Mouse (Mus musculus) yolk sac, embryonic 10.5 days (tissue): ENCODE results near the gene Ush1g.

Source experiments
- DNase-seq: peaks from one replicate; pipeline ENCODE4 v3.0.0-alpha.2; 2017; ENCODE audit warnings: low spot score

Ush1g gene

GRCm38 (mm10) chr11:115289885-115290284 is 32.0 kb downstream of the Ush1g start:
- no peak for DNase-seq

- no peak for DNase-seq
These were observed 33.5 kb downstream of the Ush1g start for GRCm38 (mm10) chr11:115288305-115288704.

- DNase-seq, result no peak
These were observed 34.5 kb downstream of the Ush1g start for GRCm38 (mm10) chr11:115287386-115287785.

- no peak for DNase-seq
These were observed 35.4 kb downstream of the Ush1g start for GRCm38 (mm10) chr11:115286201-115286993.

GRCm38 (mm10) chr11:115285282-115285681 is 36.6 kb downstream of the Ush1g start:
- DNase-seq, result no peak

GRCm38 (mm10) chr11:115283891-115284620 is 37.8 kb downstream of the Ush1g start:
- no peak for DNase-seq

GRCm38 (mm10) chr11:115283486-115283765 is 38.4 kb downstream of the Ush1g start:
- no peak for DNase-seq

- DNase-seq, result no peak
These were observed 38.9 kb downstream of the Ush1g start for GRCm38 (mm10) chr11:115282723-115283485.

- no peak for DNase-seq
These were observed 39.5 kb downstream of the Ush1g start for GRCm38 (mm10) chr11:115282295-115282694.

GRCm38 (mm10) chr11:115279726-115280125 is 42.1 kb downstream of the Ush1g start:
- DNase-seq, result no peak

- no peak for DNase-seq
These were observed 43.7 kb downstream of the Ush1g start for GRCm38 (mm10) chr11:115278176-115278575.

- DNase-seq, result no peak
These were observed 44.3 kb downstream of the Ush1g start for GRCm38 (mm10) chr11:115277604-115277975.

- peak; percentile 100 for DNase-seq
These were observed 44.8 kb downstream of the Ush1g start, which contains the start of gene Fdxr for GRCm38 (mm10) chr11:115276780-115277603. TSS of gene Fdxr (minus strand) at chr11:115277050.

- no peak for DNase-seq
These were observed 45.9 kb downstream of the Ush1g start for GRCm38 (mm10) chr11:115275954-115276353.

- DNase-seq, result no peak
These were observed 46.3 kb downstream of the Ush1g start for GRCm38 (mm10) chr11:115275509-115275908.

- no peak for DNase-seq
These were observed 47.1 kb downstream of the Ush1g start for GRCm38 (mm10) chr11:115274771-115275170.

- no peak for DNase-seq
These were observed 47.7 kb downstream of the Ush1g start for GRCm38 (mm10) chr11:115274178-115274577.

GRCm38 (mm10) chr11:115273735-115274134 is 48.1 kb downstream of the Ush1g start:
- DNase-seq, result no peak

GRCm38 (mm10) chr11:115272894-115273498 is 48.8 kb downstream of the Ush1g start:
- DNase-seq, result no peak

GRCm38 (mm10) chr11:115271481-115271880 is 50.4 kb downstream of the Ush1g start:
- no peak for DNase-seq

- DNase-seq, result no peak
These were observed 50.8 kb downstream of the Ush1g start for GRCm38 (mm10) chr11:115271052-115271451.
